Mouse (Mus musculus) embryonic facial prominence, embryonic 14.5 days (tissue): ENCODE measurements around the gene Sphk2. TPM values are rescaled to one million over a fixed set of nuclear protein-coding genes. Genes with fewer than 3 reads are reported as not detected.

Source experiments
- ATAC-seq: fragments of 200-750 bp; cut with Nextera tagmentation; 2 replicates; pipeline ENCODE4 v1.8.0; 2017; ENCODE audit warnings: low read depth, moderate number of reproducible peaks, moderate TSS enrichment
- DNase-seq: peaks from one replicate; pipeline ENCODE4 v3.0.0-alpha.2; 2015; ENCODE audit warnings: low spot score
- H3K27ac ChIP-seq: fragments of 300-500 bp; sonication (generic); replicated peaks from 2 replicates; pipeline ENCODE4 v1.5.1; 2014; ENCODE audit warnings: low read depth, mild to moderate bottlenecking, low read length, moderate library complexity
- H3K27me3 ChIP-seq: fragments of 300-500 bp; sonication (generic); replicated peaks from 2 replicates; pipeline ENCODE4 v1.6.1; 2014; ENCODE audit warnings: low read length; ENCODE audit not compliant: control insufficient read depth, insufficient read depth
- H3K36me3 ChIP-seq: fragments of 300-500 bp; sonication (generic); 2 replicates; pipeline ENCODE4 v1.6.1; 2014; ENCODE audit warnings: low read length, mixed read lengths; ENCODE audit not compliant: control insufficient read depth, insufficient read depth
- H3K4me1 ChIP-seq: fragments of 300-500 bp; sonication (generic); 2 replicates; pipeline ENCODE4 v1.6.1; 2014; ENCODE audit warnings: antibody characterized with exemption, low read length; ENCODE audit not compliant: control insufficient read depth, insufficient read depth
- H3K4me2 ChIP-seq: fragments of 300-500 bp; sonication (generic); 2 replicates; pipeline ENCODE4 v1.6.1; 2014; ENCODE audit warnings: low read depth, mild to moderate bottlenecking, low read length, moderate library complexity, mixed read lengths
- H3K4me3 ChIP-seq: fragments of 300-500 bp; sonication (generic); 2 replicates; pipeline ENCODE4 v1.5.1; 2014; ENCODE audit warnings: low read depth, mild to moderate bottlenecking, low read length
- H3K9ac ChIP-seq: fragments of 300-500 bp; sonication (generic); 2 replicates; pipeline ENCODE4 v1.6.1; 2014; ENCODE audit warnings: low read depth, mild to moderate bottlenecking, low read length, moderate library complexity, mixed read lengths
- H3K9me3 ChIP-seq: fragments of 300-500 bp; sonication (generic); 2 replicates; pipeline ENCODE4 v1.6.1; 2016; ENCODE audit warnings: low read length; ENCODE audit not compliant: control insufficient read depth
- WGBS: fragments of 180-500 bp; shearing (Covaris S2); extraction: QIAGEN DNeasy Blood & Tissue Kit; methylation state at CpG from one replicate; pipeline ENCODE4 v1.1.7; 2014; 5-methylcytosine and 5-hydroxymethylcytosine counted together
- polyA plus RNA-seq: library from polyadenylated mRNA; unstranded; fragments of >200 nt; fragmentation: Nextera tagmentation; extraction: Ambion mirVana; gene quantifications from 2 replicates; pipeline ENCODE4 v1.2.1, GENCODE M21; 2014

Sphk2 gene
- polyA plus RNA-seq, 1 experiment from 2014 or later, result 24.0 TPM

- no peak for DNase-seq
- peaks cover 38% of the 10 kb centered on the region for H3K4me1 ChIP-seq
- under 1% methylated on average over 21 of the region's 21 CpGs for WGBS
Measured at GRCm38 (mm10) chr7:45705443-45705864, 12.3 kb downstream of the Sphk2 start.

GRCm38 (mm10) chr7:45704730-45705442 is 12.9 kb downstream of the Sphk2 start, which contains the start of gene Dbp:
Dbp (plus strand) TSS chr7:45705088.
- no peaks in the 10 kb centered on the region for H3K9me3 ChIP-seq

More at GRCm38 (mm10) chr7:45705443-45705864, 12.3 kb downstream of the Sphk2 start:
- peak; percentile 0; the same call in 1 of the 2 replicates for ATAC-seq
- peaks cover under 1% of the 10 kb centered on the region; the same call in 1 of the 2 replicates for H3K27me3 ChIP-seq
- H3K9me3 ChIP-seq, result no peaks in the 10 kb centered on the region
- H3K9ac ChIP-seq, result peak overlapping the region; percentile 82
- peak overlapping the region; percentile 77 for H3K27ac ChIP-seq
- H3K36me3 ChIP-seq, result peaks cover 10% of the 10 kb centered on the region
- peak overlapping the region; percentile 65 for H3K4me3 ChIP-seq
- H3K4me2 ChIP-seq, result peak overlapping the region; percentile 93

GRCm38 (mm10) chr7:45704046-45704559 is 13.7 kb downstream of the Sphk2 start:
- peak; percentile 38 for ATAC-seq
- H3K4me1 ChIP-seq, result peaks cover 48% of the 10 kb centered on the region

More at GRCm38 (mm10) chr7:45704730-45705442, 12.9 kb downstream of the Sphk2 start, which contains the start of gene Dbp:
- peaks cover 4% of the 10 kb centered on the region; the same call in 1 of the 2 replicates for H3K36me3 ChIP-seq
- H3K4me2 ChIP-seq, result peak within 1 kb of the TSS; percentile 93
- WGBS, result under 1% methylated on average over 32 of the region's 36 CpGs
- H3K9ac ChIP-seq, result peak within 1 kb of the TSS; percentile 82
- H3K4me1 ChIP-seq, result peaks cover 44% of the 10 kb centered on the region
- peaks cover 6% of the 10 kb centered on the region; the same call in 1 of the 2 replicates for H3K27me3 ChIP-seq
- DNase-seq (peak; percentile 100), ATAC-seq (peak; percentile 90)
- H3K4me3 ChIP-seq, result peak within 1 kb of the TSS; percentile 65
- H3K27ac ChIP-seq, result peak within 1 kb of the TSS; percentile 79

GRCm38 (mm10) chr7:45703521-45704033 is 14.2 kb downstream of the Sphk2 start:
- H3K4me1 ChIP-seq, result peaks cover 45% of the 10 kb centered on the region
- peak overlapping the region; percentile 37 for H3K4me3 ChIP-seq
- 47% methylated on average over 11 of the region's 12 CpGs for WGBS

More at GRCm38 (mm10) chr7:45704046-45704559, 13.7 kb downstream of the Sphk2 start:
- Histone ChIP-seq H3K9ac (peak overlapping the region; percentile 61), H3K4me2 (peak overlapping the region; percentile 93), H3K27ac (peak overlapping the region; percentile 79), H3K4me3 (peak overlapping the region; percentile 37), H3K9me3 (no peaks in the 10 kb centered on the region), H3K27me3 (peaks cover 14% of the 10 kb centered on the region), H3K36me3 (no peaks in the 10 kb centered on the region)
- WGBS, result under 1% methylated on average over 13 of the region's 13 CpGs
- peak; percentile 90 for DNase-seq

GRCm38 (mm10) chr7:45702809-45703520 is 14.8 kb downstream of the Sphk2 start:
- 90% methylated on average over 17 of the region's 17 CpGs for WGBS
- no peak for ATAC-seq
- peaks cover 24% of the 10 kb centered on the region for H3K27me3 ChIP-seq
- peaks cover 38% of the 10 kb centered on the region for H3K4me1 ChIP-seq
- H3K4me2 ChIP-seq, result no peak overlapping the region
- no peaks in the 10 kb centered on the region for H3K36me3 ChIP-seq
- H3K27ac ChIP-seq, result no peak overlapping the region; the same call in 1 of the 2 replicates
- H3K4me3 ChIP-seq, result no peak overlapping the region
- H3K9me3 ChIP-seq, result no peaks in the 10 kb centered on the region
- no peak overlapping the region for H3K9ac ChIP-seq
- DNase-seq, result no peak

More at GRCm38 (mm10) chr7:45703521-45704033, 14.2 kb downstream of the Sphk2 start:
- H3K36me3 ChIP-seq, result no peaks in the 10 kb centered on the region
- H3K9me3 ChIP-seq, result no peaks in the 10 kb centered on the region
- ATAC-seq (no peak), DNase-seq (no peak)
- H3K27ac ChIP-seq, result peak overlapping the region; percentile 79
- H3K4me2 ChIP-seq, result peak overlapping the region; percentile 93
- H3K27me3 ChIP-seq, result peaks cover 19% of the 10 kb centered on the region
- peak overlapping the region; percentile 61 for H3K9ac ChIP-seq

GRCm38 (mm10) chr7:45702316-45702715 is 15.5 kb downstream of the Sphk2 start:
- no peaks in the 10 kb centered on the region for H3K36me3 ChIP-seq
- WGBS, result 93% methylated on average over 11 of the region's 11 CpGs
- peaks cover 32% of the 10 kb centered on the region for H3K4me1 ChIP-seq
- DNase-seq, result no peak
- H3K4me3 ChIP-seq, result no peak overlapping the region
- peaks cover 24% of the 10 kb centered on the region for H3K27me3 ChIP-seq
- no peak for ATAC-seq
- H3K27ac ChIP-seq, result no peak overlapping the region
- no peak overlapping the region for H3K9ac ChIP-seq
- H3K4me2 ChIP-seq, result no peak overlapping the region
- no peaks in the 10 kb centered on the region for H3K9me3 ChIP-seq

- Histone ChIP-seq H3K36me3 (no peaks in the 10 kb centered on the region), H3K9ac (0 out of 2 replicates have a peak overlapping the region, but pooled peaks have one; percentile 30), H3K27ac (no peak overlapping the region), H3K4me1 (peaks cover 29% of the 10 kb centered on the region), H3K27me3 (peaks cover 24% of the 10 kb centered on the region), H3K4me2 (peak overlapping the region; percentile 87), H3K4me3 (no peak overlapping the region), H3K9me3 (no peaks in the 10 kb centered on the region)
- ATAC-seq (no peak), DNase-seq (no peak)
- 85% methylated on average over 11 of the region's 11 CpGs for WGBS
Measured at GRCm38 (mm10) chr7:45701607-45702006, 16.2 kb downstream of the Sphk2 start.

GRCm38 (mm10) chr7:45701072-45701471 is 16.7 kb downstream of the Sphk2 start:
- Histone ChIP-seq H3K9ac (peak overlapping the region; percentile 30; the same call in 1 of the 2 replicates), H3K4me2 (peak overlapping the region; percentile 87), H3K36me3 (no peaks in the 10 kb centered on the region), H3K27me3 (peaks cover 24% of the 10 kb centered on the region), H3K4me1 (peaks cover 29% of the 10 kb centered on the region), H3K4me3 (peak overlapping the region; percentile 46), H3K27ac (peak overlapping the region; percentile 45; the same call in 1 of the 2 replicates), H3K9me3 (no peaks in the 10 kb centered on the region)
- ATAC-seq (no peak), DNase-seq (peak; percentile 39)
- 33% methylated on average over 11 of the region's 11 CpGs for WGBS
